Mouse (Mus musculus): Measurements from ENCODE around the gene a.

DNA sequence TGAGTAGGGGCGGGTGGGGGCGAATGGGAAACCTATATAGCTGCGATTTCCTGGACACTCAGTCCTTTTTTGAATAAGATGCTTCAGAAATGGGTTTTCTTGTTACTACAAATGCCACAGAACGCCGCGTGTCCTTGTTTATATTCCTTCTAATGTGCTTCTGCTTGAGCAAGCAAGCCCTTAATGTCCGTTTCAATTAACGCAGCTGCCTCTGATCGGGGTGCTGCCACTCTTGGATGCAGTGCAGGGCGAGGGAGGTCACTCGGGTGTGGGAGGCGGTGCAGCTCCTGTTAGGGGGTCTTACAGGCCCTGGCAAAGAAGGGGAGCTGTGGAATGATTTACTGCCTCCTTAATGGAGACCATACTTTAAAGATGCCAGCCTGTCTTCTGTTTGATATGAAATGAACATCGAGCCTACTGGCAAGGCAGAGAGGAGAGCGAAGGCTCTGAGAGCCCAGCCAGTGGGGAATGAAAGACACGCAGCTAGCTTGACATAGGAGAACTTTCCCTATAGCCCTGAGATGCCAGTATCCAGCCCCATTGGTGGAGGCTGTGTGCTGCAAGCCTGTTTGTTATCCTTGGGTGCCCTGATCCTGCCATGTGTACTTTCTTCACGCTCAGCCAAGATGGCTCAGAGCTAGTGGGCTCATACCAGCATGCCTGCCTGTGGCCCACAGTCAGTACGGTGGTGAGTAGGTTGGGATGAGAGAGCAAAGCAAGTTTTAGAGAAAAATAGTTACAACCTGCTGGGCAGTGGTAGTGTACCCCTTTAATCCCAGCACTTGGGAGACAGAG, 8.1 kb upstream of the a start:
- no peak for TF ChIP-seq POLR2A (IDR thresholded peaks at IDR 0.05; ENCODE audit: insufficient read depth, low read depth, low read length)
- TF ChIP-seq CTCF (IDR thresholded peaks at IDR 0.05; ENCODE audit: insufficient read depth, low read depth, low read length): no peak
